Mouse (Mus musculus): ENCODE data around the gene H2-DMb2. TPM values are rescaled to one million over a fixed set of nuclear protein-coding genes. Genes with fewer than 3 reads are reported as not detected.
A peak's percentile ranks its signal among the peaks of the same experiment; 100 is the strongest.

The H2-DMb2 gene
- polyA plus RNA-seq, 1 experiment from 2014 or later, result 0.40 TPM

DNA sequence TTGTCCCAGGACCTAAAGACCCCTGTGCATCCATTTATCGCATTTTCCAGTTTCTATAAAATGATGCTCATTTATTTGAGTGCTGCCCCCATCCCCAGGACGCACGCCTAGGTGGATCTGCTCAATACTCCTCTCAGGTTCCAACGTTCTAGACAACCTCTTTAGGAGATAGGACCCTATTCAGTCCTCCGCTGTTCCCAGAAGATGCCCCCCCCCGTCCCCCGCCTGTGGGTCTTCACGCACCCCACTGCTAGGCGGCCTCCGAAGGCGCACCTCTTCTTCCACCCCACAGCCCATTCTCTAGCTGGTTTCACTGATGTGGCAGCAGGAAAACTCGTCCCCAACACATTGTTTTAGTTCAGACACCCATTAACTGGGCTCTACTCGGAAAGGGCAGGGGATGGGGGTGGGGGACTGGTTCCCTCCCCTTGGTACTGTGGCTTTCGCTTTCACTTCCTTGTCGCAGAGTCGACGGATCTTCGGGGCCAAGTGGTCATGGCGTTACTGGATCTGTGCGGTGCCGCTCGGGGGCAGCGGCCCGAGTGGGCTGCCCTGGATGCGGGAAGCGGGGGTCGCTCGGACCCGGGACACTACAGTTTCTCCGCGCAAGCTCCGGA lies 54.9 kb downstream of the H2-DMb2 start:
- H3K27ac ChIP-seq, result no peak overlapping the region

DNA sequence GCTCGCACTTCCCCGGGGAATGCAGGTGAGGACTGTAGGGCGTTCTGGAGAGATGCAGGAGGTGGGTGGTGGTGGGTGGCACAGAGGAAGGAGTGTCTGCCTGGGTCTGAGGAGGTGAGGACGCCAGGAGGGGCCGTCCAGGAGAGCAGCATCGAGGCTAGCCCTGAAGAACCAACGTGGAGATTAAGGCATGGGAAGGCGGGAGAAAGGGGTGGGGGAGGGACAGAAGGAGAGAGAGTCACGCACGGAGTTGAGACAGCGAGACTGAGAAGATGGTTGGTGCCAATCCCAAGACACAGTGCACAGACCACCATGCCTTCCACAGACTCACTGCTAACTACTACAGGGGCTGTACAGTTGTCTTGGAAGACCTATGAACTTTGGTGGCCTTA lies 55.4 kb downstream of the H2-DMb2 start:
- H3K4me3 ChIP-seq, result peak overlapping the region; percentile 42
- WGBS, result 7% methylated on average over 11 of the region's 11 CpGs
- no peak overlapping the region for H3K27ac ChIP-seq
- no peaks in the 10 kb centered on the region for H3K9me3 ChIP-seq (replicated peaks)
- DNase-seq (ENCODE audit: low spot score), result no peak
- H3K4me1 ChIP-seq, result peaks cover 22% of the 10 kb centered on the region
- H3K27me3 ChIP-seq (ENCODE audit: low read depth, poor library complexity, severe bottlenecking), result peaks cover 93% of the 10 kb centered on the region
- no peaks in the 10 kb centered on the region for H3K36me3 ChIP-seq

More for the DNA sequence above, 54.9 kb downstream of the H2-DMb2 start:
- WGBS, result 3% methylated on average over 32 of the region's 32 CpGs
- Histone ChIP-seq H3K36me3 (no peaks in the 10 kb centered on the region), H3K4me1 (peaks cover 22% of the 10 kb centered on the region), H3K4me3 (peak overlapping the region; percentile 42), H3K9me3 (replicated peaks) (no peaks in the 10 kb centered on the region), H3K27me3 (ENCODE audit: low read depth, poor library complexity, severe bottlenecking) (peaks cover 93% of the 10 kb centered on the region)
- DNase-seq (ENCODE audit: low spot score), result no peak

DNA sequence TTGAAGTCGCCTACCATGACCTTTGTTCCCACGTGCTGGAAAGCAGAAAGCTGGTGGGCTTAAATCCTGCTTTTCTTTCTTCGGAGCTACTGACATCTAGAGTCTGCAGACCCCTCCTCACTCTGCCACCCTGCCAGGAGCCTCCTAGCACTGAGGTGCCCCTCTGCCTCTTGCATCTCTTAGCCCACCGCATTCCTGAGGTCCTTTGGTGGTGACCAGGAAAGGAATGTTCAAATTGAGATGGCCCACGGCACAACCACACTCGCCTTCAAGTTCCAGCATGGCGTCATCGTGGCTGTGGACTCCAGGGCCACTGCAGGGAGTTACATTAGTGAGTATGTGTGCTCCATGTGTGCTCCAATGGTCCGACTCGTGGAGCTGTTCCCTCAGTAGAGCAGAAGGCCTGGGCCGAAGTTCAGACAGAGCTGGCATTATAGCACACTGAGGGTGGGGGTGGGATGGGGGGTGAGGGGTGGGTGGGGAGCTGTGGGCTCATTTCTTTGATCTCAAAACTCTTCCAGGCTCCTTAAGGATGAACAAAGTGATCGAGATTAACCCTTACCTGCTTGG lies 56.0 kb downstream of the H2-DMb2 start:
- no peak for DNase-seq (ENCODE audit: low spot score)
- no peaks in the 10 kb centered on the region for H3K9me3 ChIP-seq (replicated peaks)
- peaks cover 91% of the 10 kb centered on the region for H3K27me3 ChIP-seq (ENCODE audit: low read depth, poor library complexity, severe bottlenecking)
- H3K4me1 ChIP-seq, result peaks cover 22% of the 10 kb centered on the region
- 68% methylated on average over 12 of the region's 12 CpGs for WGBS
- H3K4me3 ChIP-seq, result no peak overlapping the region
- H3K27ac ChIP-seq, result no peak overlapping the region
- H3K36me3 ChIP-seq, result no peaks in the 10 kb centered on the region

DNA sequence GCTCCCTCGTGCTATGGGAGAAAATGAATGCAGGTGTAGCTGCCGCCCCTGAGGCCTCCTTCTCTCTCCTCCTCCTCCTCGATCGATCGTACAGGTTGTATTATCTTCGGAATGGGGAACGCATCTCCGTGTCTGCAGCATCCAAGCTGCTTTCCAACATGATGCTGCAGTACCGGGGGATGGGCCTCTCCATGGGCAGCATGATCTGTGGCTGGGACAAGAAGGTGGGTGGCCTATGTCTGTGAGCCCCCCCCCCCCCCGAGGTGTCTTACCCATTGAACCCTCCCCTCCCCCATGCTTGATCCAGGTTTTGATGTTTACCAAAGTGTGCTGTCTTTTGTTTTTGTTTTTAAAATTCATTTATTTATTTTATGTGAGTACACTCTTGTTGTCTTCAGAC lies 56.9 kb downstream of the H2-DMb2 start:
- peaks cover 91% of the 10 kb centered on the region for H3K27me3 ChIP-seq (ENCODE audit: low read depth, poor library complexity, severe bottlenecking)
- DNase-seq (ENCODE audit: low spot score), result no peak
- no peaks in the 10 kb centered on the region for H3K36me3 ChIP-seq
- H3K9me3 ChIP-seq (replicated peaks), result no peaks in the 10 kb centered on the region
- H3K27ac ChIP-seq, result no peak overlapping the region
- WGBS, result 87% methylated on average over 10 of the region's 10 CpGs
- peaks cover 29% of the 10 kb centered on the region for H3K4me1 ChIP-seq
- no peak overlapping the region for H3K4me3 ChIP-seq

GRCm38 (mm10) chr17:34200772-34201505 lies 57.8 kb downstream of the H2-DMb2 start:
- peaks cover 37% of the 10 kb centered on the region for H3K4me1 ChIP-seq
- WGBS, result 89% methylated on average over 16 of the region's 16 CpGs
- peaks cover 91% of the 10 kb centered on the region for H3K27me3 ChIP-seq (ENCODE audit: low read depth, poor library complexity, severe bottlenecking)
- no peak overlapping the region for H3K4me3 ChIP-seq
- no peak overlapping the region for H3K27ac ChIP-seq
- no peak for DNase-seq (ENCODE audit: low spot score)
- H3K36me3 ChIP-seq, result no peaks in the 10 kb centered on the region
- H3K9me3 ChIP-seq (replicated peaks), result no peaks in the 10 kb centered on the region

Other genes starting within 250 kb of the H2-DMb2 start
- 0.20 and 0.38 TPM in 2 replicates for gene Platr17, start 238.2 kb upstream of the H2-DMb2 start, polyA plus RNA-seq (2016; fragmentation: Nextera tagmentation; extraction: Ambion mirVana)
- 88.1 and 92.2 TPM in 2 replicates for gene Daxx, start 233.9 kb upstream of the H2-DMb2 start, polyA plus RNA-seq (2016; fragmentation: Nextera tagmentation; extraction: Ambion mirVana)
- gene Tapbp, start 227.4 kb upstream of the H2-DMb2 start, polyA plus RNA-seq (2016; fragmentation: Nextera tagmentation; extraction: Ambion mirVana), result 9.2 and 16.0 TPM in 2 replicates
- 20.2 and 23.2 TPM in 2 replicates for gene Zbtb22, start 227.4 kb upstream of the H2-DMb2 start, polyA plus RNA-seq (2016; fragmentation: Nextera tagmentation; extraction: Ambion mirVana)
- gene Rgl2, start 213.8 kb upstream of the H2-DMb2 start, polyA plus RNA-seq (2016; fragmentation: Nextera tagmentation; extraction: Ambion mirVana), result 43.2 and 43.9 TPM in 2 replicates
- 212 and 258 TPM in 2 replicates for gene Pfdn6, start 203.0 kb upstream of the H2-DMb2 start, polyA plus RNA-seq (2016; fragmentation: Nextera tagmentation; extraction: Ambion mirVana)
- gene Wdr46, start 202.6 kb upstream of the H2-DMb2 start, polyA plus RNA-seq (2016; fragmentation: Nextera tagmentation; extraction: Ambion mirVana), result 61.7 and 78.2 TPM in 2 replicates
- 2.9 and 3.9 TPM in 2 replicates for gene B3galt4, start 191.8 kb upstream of the H2-DMb2 start, polyA plus RNA-seq (2016; fragmentation: Nextera tagmentation; extraction: Ambion mirVana)
- gene Vps52, start 187.5 kb upstream of the H2-DMb2 start, polyA plus RNA-seq (2016; fragmentation: Nextera tagmentation; extraction: Ambion mirVana), result 49.8 and 50.3 TPM in 2 replicates
- 1,605 and 1,760 TPM in 2 replicates for gene Rps18, start 187.3 kb upstream of the H2-DMb2 start, polyA plus RNA-seq (2016; fragmentation: Nextera tagmentation; extraction: Ambion mirVana)
- 2.9 and 4.7 TPM in 2 replicates for gene H2-K1, start 143.0 kb upstream of the H2-DMb2 start, polyA plus RNA-seq (2016; fragmentation: Nextera tagmentation; extraction: Ambion mirVana)
- 11.8 and 15.0 TPM in 2 replicates for gene Ring1, start 118.6 kb upstream of the H2-DMb2 start, polyA plus RNA-seq (2016; fragmentation: Nextera tagmentation; extraction: Ambion mirVana)
- 25.9 and 33.7 TPM in 2 replicates for gene H2-Ke6, start 115.2 kb upstream of the H2-DMb2 start, polyA plus RNA-seq (2016; fragmentation: Nextera tagmentation; extraction: Ambion mirVana)
- gene Slc39a7, start 111.6 kb upstream of the H2-DMb2 start, polyA plus RNA-seq (2016; fragmentation: Nextera tagmentation; extraction: Ambion mirVana), result 196 TPM in 2 replicates
- gene Rxrb, start 111.5 kb upstream of the H2-DMb2 start, polyA plus RNA-seq (2016; fragmentation: Nextera tagmentation; extraction: Ambion mirVana), result 49.9 and 51.0 TPM in 2 replicates
- 0.43 and 2.5 TPM in 2 replicates for gene Col11a2, start 103.9 kb upstream of the H2-DMb2 start, polyA plus RNA-seq (2016; fragmentation: Nextera tagmentation; extraction: Ambion mirVana)
- gene H2-Oa, start 51.0 kb upstream of the H2-DMb2 start, polyA plus RNA-seq (2016; fragmentation: Nextera tagmentation; extraction: Ambion mirVana), result 0.31 and 0.66 TPM in 2 replicates
- gene H2-DMa, start 23.8 kb upstream of the H2-DMb2 start, polyA plus RNA-seq (2016; fragmentation: Nextera tagmentation; extraction: Ambion mirVana), result 4.2 and 5.3 TPM in 2 replicates
- gene Brd2, start 20.7 kb upstream of the H2-DMb2 start, polyA plus RNA-seq (2016; fragmentation: Nextera tagmentation; extraction: Ambion mirVana), result 140 and 145 TPM in 2 replicates
- 0.18 and 0.51 TPM in 2 replicates for gene H2-DMb1, start 9.8 kb downstream of the H2-DMb2 start, polyA plus RNA-seq (2016; fragmentation: Nextera tagmentation; extraction: Ambion mirVana)
- 1.6 and 3.2 TPM in 2 replicates for gene Tap1, start 44.2 kb downstream of the H2-DMb2 start, polyA plus RNA-seq (2016; fragmentation: Nextera tagmentation; extraction: Ambion mirVana)
- 0.78 and 1.1 TPM in 2 replicates for gene Psmb9, start 44.5 kb downstream of the H2-DMb2 start, polyA plus RNA-seq (2016; fragmentation: Nextera tagmentation; extraction: Ambion mirVana)
- 0.74 and 0.87 TPM in 2 replicates for gene Psmb8, start 54.4 kb downstream of the H2-DMb2 start, polyA plus RNA-seq (2016; fragmentation: Nextera tagmentation; extraction: Ambion mirVana)
- gene Tap2, start 60.2 kb downstream of the H2-DMb2 start, polyA plus RNA-seq (2016; fragmentation: Nextera tagmentation; extraction: Ambion mirVana), result 0.49 and 0.61 TPM in 2 replicates
- gene H2-Ob, start 95.6 kb downstream of the H2-DMb2 start, polyA plus RNA-seq (2016; fragmentation: Nextera tagmentation; extraction: Ambion mirVana), result not detected in 2 replicates
- gene H2-Ab1, start 114.4 kb downstream of the H2-DMb2 start, polyA plus RNA-seq (2016; fragmentation: Nextera tagmentation; extraction: Ambion mirVana), result 6.7 and 9.9 TPM in 2 replicates
- not detected in 2 replicates for gene H2-Aa, start 144.5 kb downstream of the H2-DMb2 start, polyA plus RNA-seq (2016; fragmentation: Nextera tagmentation; extraction: Ambion mirVana)
- 0.80 and 0.83 TPM in 2 replicates for gene H2-Eb1, start 162.6 kb downstream of the H2-DMb2 start, polyA plus RNA-seq (2016; fragmentation: Nextera tagmentation; extraction: Ambion mirVana)
- not detected in 2 replicates for gene H2-Eb2, start 182.4 kb downstream of the H2-DMb2 start, polyA plus RNA-seq (2016; fragmentation: Nextera tagmentation; extraction: Ambion mirVana)
- not detected in 2 replicates for gene Btnl2, start 211.5 kb downstream of the H2-DMb2 start, polyA plus RNA-seq (2016; fragmentation: Nextera tagmentation; extraction: Ambion mirVana)
- gene Btnl1, start 233.8 kb downstream of the H2-DMb2 start, polyA plus RNA-seq (2016; fragmentation: Nextera tagmentation; extraction: Ambion mirVana), result not detected in 2 replicates

All from limb, embryonic 10.5 days (tissue).